Mouse (Mus musculus) cerebellum, adult 2 months (tissue): ENCODE results near the gene Shisa7. TPM values are rescaled to one million over a fixed set of nuclear protein-coding genes. Genes with fewer than 3 reads are reported as not detected.

Experiments
- DNase-seq, 2 experiments: peaks; one replicate each; pipeline ENCODE4 v3.0.0; 2021
- H3K27ac ChIP-seq: fragments of 200-500 bp; 2 replicates; pipeline ENCODE4 v1.5.1; 2012; ENCODE audit warnings: low read length, control low read depth, inconsistent platforms; ENCODE audit not compliant: insufficient read depth
- H3K27me3 ChIP-seq: fragments of 200-500 bp; 2 replicates; pipeline ENCODE4 v1.6.1; 2012; ENCODE audit warnings: inconsistent platforms, mild to moderate bottlenecking, low read length, moderate library complexity; ENCODE audit not compliant: control insufficient read depth, insufficient read depth
- H3K4me1 ChIP-seq: fragments of 200-500 bp; 2 replicates; pipeline ENCODE4 v1.6.1; 2011; ENCODE audit warnings: low read length; ENCODE audit not compliant: control insufficient read depth, insufficient read depth
- H3K4me3 ChIP-seq: fragments of 200-500 bp; replicated peaks from 2 replicates; pipeline ENCODE3; 2011; ENCODE audit warnings: mild to moderate bottlenecking, low read depth, low read length, control low read depth; ENCODE audit not compliant: insufficient read depth
- CTCF ChIP-seq: fragments of 200-500 bp; IDR thresholded peaks from 2 replicates; pipeline ENCODE4 v1.5.1; 2011; ENCODE audit warnings: low read depth, mild to moderate bottlenecking, control low read depth, low read length, moderate library complexity, borderline replicate concordance; ENCODE audit not compliant: insufficient read depth
- POLR2A ChIP-seq: fragments of 200-500 bp; IDR thresholded peaks from 2 replicates; pipeline ENCODE4 v1.6.1; 2011; ENCODE audit warnings: low read length, control low read depth, borderline replicate concordance; ENCODE audit not compliant: insufficient read depth
- WGBS: fragments of 180-500 bp; shearing (Covaris S2); methylation state at CpG from one replicate; pipeline ENCODE4 v1.1.7; 2018; 5-methylcytosine and 5-hydroxymethylcytosine counted together
- polyA plus RNA-seq: library from polyadenylated mRNA; depleted of rRNA; stranded (reverse); fragments of >200 nt; gene quantifications from 2 replicates; pipeline ENCODE4 v1.2.3, GENCODE M21; 2012

Gene Shisa7
- polyA plus RNA-seq, 1 experiment: 21.0 TPM

GRCm38 (mm10) chr7:4857321-4857720, 12.8 kb upstream of the Shisa7 start:
- Histone ChIP-seq H3K27ac (no peak overlapping the region), H3K27me3 (no peaks in the 10 kb centered on the region)
- whole genome bisulfite sequencing: 69% methylated on average over 7 of the region's 7 CpGs

GRCm38 (mm10) chr7:4856508-4856907, 12.0 kb upstream of the Shisa7 start:
- TF ChIP-seq CTCF: no peak
- no peak for TF ChIP-seq POLR2A
- no peaks in the 10 kb centered on the region for H3K4me1 ChIP-seq
- H3K27ac ChIP-seq: no peak overlapping the region
- no peaks in the 10 kb centered on the region for H3K27me3 ChIP-seq
- DNase-seq: no peak
- 82% methylated on average over 9 of the region's 9 CpGs for WGBS
- H3K4me3 ChIP-seq: no peak overlapping the region

More at GRCm38 (mm10) chr7:4857321-4857720, 12.8 kb upstream of the Shisa7 start:
- H3K4me3 ChIP-seq: no peak overlapping the region
- TF ChIP-seq CTCF: no peak
- TF ChIP-seq POLR2A: no peak
- no peaks in the 10 kb centered on the region for H3K4me1 ChIP-seq
- peak in 1 of 2 experiments; percentile 55 for DNase-seq

DNA sequence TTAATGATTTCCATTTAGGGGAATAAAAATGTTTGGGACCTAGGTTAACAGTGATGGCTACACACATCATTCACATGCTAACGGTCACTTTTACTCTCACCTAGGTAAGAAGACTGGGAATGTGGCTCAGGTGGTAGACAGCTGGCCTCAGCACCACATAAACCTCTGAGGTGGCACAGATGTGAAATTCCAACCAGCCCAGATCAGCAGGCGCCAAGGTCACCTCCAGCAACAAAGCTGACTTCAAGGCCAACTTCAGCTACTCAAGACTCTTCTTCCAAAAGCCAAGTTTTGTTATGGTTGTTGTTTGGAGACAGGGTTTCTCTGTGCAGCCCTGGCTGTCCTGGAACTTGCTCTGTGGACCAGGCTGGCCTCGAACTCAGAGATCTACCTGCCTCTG, 9.1 kb upstream of the Shisa7 start:
- WGBS: 80% methylated on average over 3 of the region's 3 CpGs
- Histone ChIP-seq H3K4me3 (no peak overlapping the region), H3K27ac (no peak overlapping the region), H3K4me1 (no peaks in the 10 kb centered on the region), H3K27me3 (no peaks in the 10 kb centered on the region)
- TF ChIP-seq POLR2A: no peak
- no peak for TF ChIP-seq CTCF
- DNase-seq: no peak

- no peak for DNase-seq
- no peak for TF ChIP-seq CTCF
- TF ChIP-seq POLR2A: no peak
- Histone ChIP-seq H3K4me3 (no peak overlapping the region), H3K27ac (no peak overlapping the region), H3K4me1 (no peaks in the 10 kb centered on the region), H3K27me3 (no peaks in the 10 kb centered on the region)
- 67% methylated on average over 8 of the region's 8 CpGs for WGBS
Measured at GRCm38 (mm10) chr7:4851315-4851688, 6.8 kb upstream of the Shisa7 start.

- H3K4me3 ChIP-seq: no peak overlapping the region
- no peaks in the 10 kb centered on the region for H3K4me1 ChIP-seq
- 68% methylated on average over 11 of the region's 11 CpGs for WGBS
- no peaks in the 10 kb centered on the region for H3K27me3 ChIP-seq
- TF ChIP-seq CTCF (no peak), POLR2A (no peak)
- no peak overlapping the region for H3K27ac ChIP-seq
- no peak for DNase-seq
Measured at GRCm38 (mm10) chr7:4850621-4851314, 6.3 kb upstream of the Shisa7 start.

GRCm38 (mm10) chr7:4849372-4849771, 4.9 kb upstream of the Shisa7 start:
- 63% methylated on average over 9 of the region's 9 CpGs for WGBS
- no peaks in the 10 kb centered on the region for H3K27me3 ChIP-seq
- no peak overlapping the region for H3K4me3 ChIP-seq
- TF ChIP-seq POLR2A (no peak), CTCF (no peak)
- H3K4me1 ChIP-seq: peaks cover 1% of the 10 kb centered on the region; the same call in 1 of the 2 replicates
- H3K27ac ChIP-seq: no peak overlapping the region
- DNase-seq: no peak

DNA sequence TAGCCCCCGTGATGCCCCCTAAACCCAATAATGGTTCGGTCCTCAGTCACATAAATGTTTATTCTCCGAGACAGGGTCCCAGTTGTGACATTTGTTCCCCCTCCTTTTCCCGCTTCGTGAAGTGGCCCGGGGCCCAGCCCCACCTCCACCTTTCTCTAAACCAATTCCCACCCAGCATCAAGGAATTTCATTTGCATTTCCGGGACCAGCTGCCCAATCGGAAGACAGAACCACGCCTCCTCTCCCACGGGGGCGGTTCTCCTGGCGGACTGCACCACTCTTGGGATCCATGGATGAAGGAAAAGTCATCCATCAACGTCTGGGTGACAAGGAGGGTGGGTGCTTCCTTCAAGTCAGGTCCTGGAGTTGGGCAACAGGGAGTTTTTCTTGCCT, 417 bp upstream of the Shisa7 start:
- Histone ChIP-seq H3K27me3 (peaks cover 4% of the 10 kb centered on the region; the same call in 1 of the 2 replicates), H3K4me1 (peaks cover 6% of the 10 kb centered on the region; the same call in 1 of the 2 replicates), H3K4me3 (peak overlapping the region; percentile 58), H3K27ac (no peak overlapping the region)
- TF ChIP-seq CTCF (no peak), POLR2A (no peak)
- WGBS: 4% methylated on average over 13 of the region's 13 CpGs
- peak; percentile 68 to 79 for DNase-seq

- H3K4me3 ChIP-seq: peak overlapping the region; percentile 58
- 2% methylated on average over 34 of the region's 34 CpGs for WGBS
- H3K27me3 ChIP-seq: peaks cover 4% of the 10 kb centered on the region; the same call in 1 of the 2 replicates
- H3K27ac ChIP-seq: no peak overlapping the region
- peaks cover 6% of the 10 kb centered on the region; the same call in 1 of the 2 replicates for H3K4me1 ChIP-seq
- TF ChIP-seq CTCF: no peak
- TF ChIP-seq POLR2A: no peak
- DNase-seq: peak; percentile 37 to 55
Measured at GRCm38 (mm10) chr7:4843604-4844244, 772 bp downstream of the Shisa7 start.
